Comparison of ENCODE assay signal across 12 mouse cellular contexts in genomic region chr9:46454807-46455610, GRCm38 (mm10).
DNase-seq lines count a peak whose midpoint lies in the region; ATAC-seq lines count a peak whose summit lies in the region.
"Had no signal": no experiment of that assay in that cellular context is flagged by ENCODE, and none has a peak within 500 bp of the region (broad histone marks: within the 10 kb centered on the region; RNA-seq: fewer than 3 reads in every experiment).

No protein-coding gene starts in this region.

- 0 out of 2 replicates have a peak, but pooled peaks cover 2% of the 10 kb centered on the region for H3K27me3 ChIP-seq in hindbrain, embryonic 15.5 days
- H3K27me3 ChIP-seq in hindbrain, embryonic 13.5 days: peaks cover 10% of the 10 kb centered on the region; the same call in 1 of the 2 replicates
- peaks cover 32% of the 10 kb centered on the region for H3K27me3 ChIP-seq in limb, embryonic 10.5 days (ENCODE audit: low read depth, poor library complexity, severe bottlenecking)
- H3K27me3 ChIP-seq: embryonic facial prominence, embryonic 13.5 days had no signal

- no peak overlapping the region for H3K9ac ChIP-seq in hindbrain, embryonic 15.5 days
- H3K9ac ChIP-seq in hindbrain, embryonic 13.5 days: no peak overlapping the region
- H3K9ac ChIP-seq: embryonic facial prominence, embryonic 13.5 days had no signal

- no peak overlapping the region for H3K4me3 ChIP-seq in hindbrain, embryonic 15.5 days
- no peak overlapping the region for H3K4me3 ChIP-seq in hindbrain, embryonic 13.5 days
- H3K4me3 ChIP-seq in limb, embryonic 10.5 days: no peak overlapping the region
- H3K4me3 ChIP-seq: embryonic facial prominence, embryonic 13.5 days had no signal

- H3K9me3 ChIP-seq in hindbrain, embryonic 15.5 days: no peaks in the 10 kb centered on the region
- H3K9me3 ChIP-seq in hindbrain, embryonic 13.5 days: no peaks in the 10 kb centered on the region
- H3K9me3 ChIP-seq in limb, embryonic 10.5 days (replicated peaks): no peaks in the 10 kb centered on the region
- H3K9me3 ChIP-seq: embryonic facial prominence, embryonic 13.5 days had no signal

- ATAC-seq in hindbrain, embryonic 15.5 days (ENCODE audit: low FRiP score, low read depth): peak; percentile 59; the same call in 1 of the 2 replicates
- no peak for ATAC-seq in hindbrain, embryonic 13.5 days (ENCODE audit: low FRiP score)
- ATAC-seq: lung, postnatal 0 days had no signal

- H3K27ac ChIP-seq in hindbrain, embryonic 15.5 days (replicated peaks): no peak overlapping the region
- no peak overlapping the region for H3K27ac ChIP-seq in hindbrain, embryonic 13.5 days
- peak overlapping the region; percentile 56; the same call in 1 of the 2 replicates for H3K27ac ChIP-seq in limb, embryonic 10.5 days
- H3K27ac ChIP-seq: embryonic facial prominence, embryonic 13.5 days had no signal

- H3K36me3 ChIP-seq in hindbrain, embryonic 15.5 days: no peaks in the 10 kb centered on the region
- H3K36me3 ChIP-seq in hindbrain, embryonic 13.5 days: no peaks in the 10 kb centered on the region
- no peaks in the 10 kb centered on the region for H3K36me3 ChIP-seq in limb, embryonic 10.5 days
- H3K36me3 ChIP-seq: embryonic facial prominence, embryonic 13.5 days had no signal

- DNase-seq in adrenal gland, postnatal 10 days: peak; percentile 22
- peak; percentile 36 for DNase-seq in brain, adult 2 months (ENCODE audit: low read depth, low spot score)
- no peak for DNase-seq in limb, embryonic 10.5 days (ENCODE audit: low spot score)
- no peak for DNase-seq in lung, postnatal 14 days
- no peak for DNase-seq in right cerebral cortex, postnatal 25 days
- DNase-seq: heart, adult 11 months; liver; thymus, postnatal 36 days had no signal

- WGBS in hindbrain, embryonic 15.5 days: 54% methylated on average over 7 of the region's 7 CpGs
- 56% methylated on average over 7 of the region's 7 CpGs for WGBS in hindbrain, embryonic 13.5 days
- 52% methylated on average over 7 of the region's 7 CpGs for WGBS in limb, embryonic 10.5 days

- H3K4me2 ChIP-seq in hindbrain, embryonic 15.5 days: no peak overlapping the region
- no peak overlapping the region for H3K4me2 ChIP-seq in hindbrain, embryonic 13.5 days
- H3K4me2 ChIP-seq: embryonic facial prominence, embryonic 13.5 days had no signal

- peaks cover 7% of the 10 kb centered on the region; the same call in 1 of the 2 replicates for H3K4me1 ChIP-seq in hindbrain, embryonic 15.5 days (replicated peaks)
- H3K4me1 ChIP-seq in hindbrain, embryonic 13.5 days (replicated peaks): peaks cover 15% of the 10 kb centered on the region
- peaks cover 19% of the 10 kb centered on the region for H3K4me1 ChIP-seq in limb, embryonic 10.5 days
- H3K4me1 ChIP-seq: embryonic facial prominence, embryonic 13.5 days had no signal

Comparison
In these comparisons a context has a peak if more than half of its experiments do, and no peak if none do; other contexts are left out.
1. DNase-seq: peak in adrenal gland, postnatal 10 days (single experiment) and brain, adult 2 months (single experiment); none in limb, embryonic 10.5 days (single experiment), lung, postnatal 14 days (single experiment) and right cerebral cortex, postnatal 25 days (single experiment).